Mouse (Mus musculus): ENCODE results near the gene Nenf. TPM values are rescaled to one million over a fixed set of nuclear protein-coding genes. Genes with fewer than 3 reads are reported as not detected.

Gene Nenf
- polyA plus RNA-seq, 1 experiment from 2014 or later = 145 TPM

DNA sequence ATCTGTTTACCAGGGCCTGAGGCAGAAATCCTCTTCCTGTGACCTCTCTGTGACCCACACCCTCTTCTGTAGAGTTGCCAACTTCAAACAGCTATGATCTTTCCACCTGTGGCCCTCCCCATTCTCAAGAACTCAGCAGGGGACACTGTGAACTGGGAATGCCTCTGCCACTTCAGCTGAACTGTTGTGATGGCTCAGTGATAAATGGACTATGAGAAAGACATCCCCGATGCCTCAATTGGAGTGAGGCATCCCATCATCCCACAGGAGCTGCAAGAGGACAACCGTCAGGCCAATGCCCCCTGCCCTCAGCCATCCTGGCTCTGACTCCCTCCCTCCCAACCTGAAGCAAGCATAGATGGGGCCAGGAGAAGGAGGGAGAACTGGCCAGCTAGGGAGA, 60.0 kb downstream of the Nenf start:
- ATAC-seq = no peak
- no peaks in the 10 kb centered on the region for H3K27me3 ChIP-seq
- ChIA-PET CTCF (interaction anchor here (2.0 to 3.5 kb wide), 2 partner anchors 12 to 59 kb away, joined by 4 to 16 read pairs; no protein-coding TSS in a partner anchor), POLR2A (no interaction called here)
- no peak for DNase-seq (ENCODE audit: low read depth, low spot score)
- in situ Hi-C loops (cut with MboI; ENCODE audit: low pct_unique_long_range_greater_than_20kb) = no loop called here
- no peak for TF ChIP-seq CTCF (IDR thresholded peaks at IDR 0.05)

- CTCF ChIA-PET = interaction anchor here (2.0 to 3.5 kb wide), 2 partner anchors 12 to 58 kb away, joined by 4 to 16 read pairs; no protein-coding TSS in a partner anchor
- no peak for TF ChIP-seq CTCF (IDR thresholded peaks at IDR 0.05)
- no peaks in the 10 kb centered on the region for H3K27me3 ChIP-seq
- POLR2A ChIA-PET = no interaction called here
- DNase-seq (ENCODE audit: low read depth, low spot score) (no peak), ATAC-seq (no peak)
- in situ Hi-C loops (cut with MboI; ENCODE audit: low pct_unique_long_range_greater_than_20kb) = no loop called here
These were observed 60.6 kb downstream of the Nenf start for GRCm38 (mm10) chr1:191257351-191257771.

Other genes with a start within 250 kb of the Nenf start
- 2.9 TPM for gene Batf3, start 220.3 kb downstream of the Nenf start, polyA plus RNA-seq (2021)
- gene Fam71a, start 153.4 kb downstream of the Nenf start, polyA plus RNA-seq (2021) = 0.08 TPM
- gene Atf3, start 100.2 kb downstream of the Nenf start, polyA plus RNA-seq (2021) = 47.6 TPM
- 21.9 TPM for gene Tmem206, start 7.7 kb upstream of the Nenf start, polyA plus RNA-seq (2021)
- gene Ppp2r5a, start 85.1 kb upstream of the Nenf start, polyA plus RNA-seq (2021) = 83.6 TPM